Mouse (Mus musculus): ENCODE results near the gene Btbd19. TPM values are rescaled to one million over a fixed set of nuclear protein-coding genes. Genes with fewer than 3 reads are reported as not detected.

Btbd19 gene
- polyA plus RNA-seq, 2 experiments from 2014 or later = 22.7 to 24.1 TPM

DNA sequence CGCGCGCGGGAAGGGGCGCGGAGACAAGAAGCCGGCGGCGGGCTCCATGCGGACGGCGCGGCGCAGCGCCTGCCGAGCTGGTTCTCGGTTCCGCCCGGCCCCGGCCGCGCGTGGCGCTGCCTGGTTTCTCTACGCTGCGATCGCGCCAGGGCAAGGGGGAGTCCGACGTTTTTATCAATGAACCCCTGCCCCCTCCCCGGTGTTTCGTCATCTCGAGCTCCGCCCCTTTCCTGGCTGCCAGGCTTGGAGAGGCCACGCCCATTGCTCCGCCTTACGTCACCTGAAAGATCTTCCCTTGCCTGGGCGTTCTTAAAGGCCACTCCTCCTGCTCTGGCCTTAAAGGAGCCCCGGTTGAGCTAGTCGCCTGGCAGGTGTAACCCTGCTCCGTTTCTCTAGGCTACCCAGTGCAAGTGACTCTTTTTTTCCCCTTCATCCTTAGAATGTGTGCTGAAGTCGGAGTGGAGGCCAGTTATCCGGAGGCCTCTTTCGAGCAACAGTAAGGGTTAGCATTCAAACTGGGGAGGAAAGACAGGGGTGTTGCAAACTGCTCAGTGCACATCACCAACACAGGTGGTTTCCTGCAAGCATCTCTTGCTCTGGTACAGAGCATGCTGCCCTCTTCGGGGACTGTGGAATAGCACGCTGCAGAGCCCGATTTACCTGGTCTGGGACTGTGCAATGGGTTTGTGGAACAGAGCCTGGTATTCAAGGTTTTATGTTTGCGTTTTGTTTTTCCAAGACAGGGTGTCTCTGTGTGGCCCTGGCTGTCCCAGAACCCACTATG lies 8.5 kb upstream of the Btbd19 start, which contains the start of gene Plk3:
Plk3 (minus strand) TSS at position 147 of the 784 bp plus-strand sequence.
- ATAC-seq = peak; percentile 87

- no peak for ATAC-seq
Observed at GRCm38 (mm10) chr4:117133366-117133796, 7.9 kb upstream of the Btbd19 start.

GRCm38 (mm10) chr4:117132794-117133143 lies 7.2 kb upstream of the Btbd19 start:
- no peak for ATAC-seq

- no peak for ATAC-seq
Observed at GRCm38 (mm10) chr4:117131890-117132793, 6.6 kb upstream of the Btbd19 start.

DNA sequence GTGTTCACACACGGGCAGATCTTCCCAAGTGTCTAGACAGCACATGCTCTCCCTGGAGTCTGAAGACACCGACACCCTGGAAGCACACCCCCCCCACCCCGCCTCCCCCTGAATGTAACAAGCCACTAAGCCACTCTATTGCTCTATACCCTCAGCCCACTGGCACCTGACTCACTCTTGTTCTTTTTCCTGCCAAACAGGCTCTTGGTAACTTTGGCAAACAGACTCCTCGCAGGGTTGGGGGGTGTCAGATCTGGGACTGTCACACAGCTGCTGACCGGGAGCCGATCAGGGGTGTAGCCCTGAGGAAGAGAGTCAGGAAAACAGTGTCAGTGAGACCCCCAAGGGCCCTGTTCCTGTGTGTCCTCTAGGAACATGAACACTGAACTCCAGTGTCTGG lies 5.7 kb upstream of the Btbd19 start:
- ATAC-seq = no peak

DNA sequence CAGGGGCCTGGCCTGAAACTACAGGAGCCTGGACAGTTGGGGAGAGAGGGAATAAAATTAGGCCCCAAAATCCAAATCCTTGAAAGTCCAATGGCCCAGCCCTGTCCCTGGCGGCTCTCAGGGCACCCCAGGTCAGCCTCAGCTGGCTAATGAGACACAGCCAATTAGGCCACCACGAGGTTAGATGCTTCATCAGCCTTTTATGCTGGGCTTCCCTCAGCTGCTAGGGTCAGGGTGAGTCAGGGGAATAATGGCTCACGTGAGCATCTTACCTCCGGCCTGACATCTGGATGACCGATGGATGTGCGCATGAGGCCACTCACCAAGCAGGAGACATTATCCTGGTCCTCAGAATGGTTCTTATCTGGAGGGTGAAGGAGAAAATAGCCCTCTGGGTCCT lies 5.3 kb upstream of the Btbd19 start:
- no peak for ATAC-seq

DNA sequence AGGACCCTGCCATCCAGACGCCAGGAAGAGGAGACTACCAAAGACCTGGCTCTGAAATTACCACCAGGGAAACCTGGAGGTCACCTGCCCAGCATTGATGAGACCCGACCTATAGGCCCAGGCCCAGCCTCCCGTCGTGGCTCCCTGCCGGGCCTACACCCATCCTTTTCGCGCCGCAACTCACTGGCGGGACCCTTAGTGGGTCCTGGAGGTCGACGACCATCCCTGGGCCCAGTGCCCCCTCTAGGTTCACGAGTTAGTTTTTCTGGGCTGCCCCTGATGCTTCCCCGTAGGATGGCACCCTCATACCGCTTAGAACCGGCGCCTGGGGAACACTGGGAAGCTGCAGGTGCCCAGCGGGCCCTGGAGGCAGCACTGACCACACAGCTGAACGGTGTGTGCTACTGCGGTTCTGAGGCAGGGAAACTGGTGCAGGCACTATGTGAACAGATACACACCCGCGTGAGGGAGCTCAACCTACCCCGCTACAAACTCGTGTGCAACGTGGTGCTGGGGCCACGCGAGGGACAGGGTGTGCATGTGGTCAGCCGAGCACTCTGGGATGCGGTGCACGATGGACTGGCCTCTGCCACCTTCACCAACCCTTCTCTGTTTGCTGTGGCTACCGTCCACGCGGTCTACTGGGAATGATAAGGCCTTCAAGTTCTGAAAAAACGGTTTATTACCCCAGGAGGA lies 2.6 kb upstream of the Btbd19 start:
- ATAC-seq = no peak

GRCm38 (mm10) chr4:117126675-117127290 lies 1.3 kb upstream of the Btbd19 start, which contains the start of gene Tctex1d4:
Gene Tctex1d4 (plus strand): TSS chr4:117126794.
- no peak for ATAC-seq

GRCm38 (mm10) chr4:117125910-117126674 lies 567 bp upstream of the Btbd19 start:
- peak; percentile 58 for ATAC-seq

DNA sequence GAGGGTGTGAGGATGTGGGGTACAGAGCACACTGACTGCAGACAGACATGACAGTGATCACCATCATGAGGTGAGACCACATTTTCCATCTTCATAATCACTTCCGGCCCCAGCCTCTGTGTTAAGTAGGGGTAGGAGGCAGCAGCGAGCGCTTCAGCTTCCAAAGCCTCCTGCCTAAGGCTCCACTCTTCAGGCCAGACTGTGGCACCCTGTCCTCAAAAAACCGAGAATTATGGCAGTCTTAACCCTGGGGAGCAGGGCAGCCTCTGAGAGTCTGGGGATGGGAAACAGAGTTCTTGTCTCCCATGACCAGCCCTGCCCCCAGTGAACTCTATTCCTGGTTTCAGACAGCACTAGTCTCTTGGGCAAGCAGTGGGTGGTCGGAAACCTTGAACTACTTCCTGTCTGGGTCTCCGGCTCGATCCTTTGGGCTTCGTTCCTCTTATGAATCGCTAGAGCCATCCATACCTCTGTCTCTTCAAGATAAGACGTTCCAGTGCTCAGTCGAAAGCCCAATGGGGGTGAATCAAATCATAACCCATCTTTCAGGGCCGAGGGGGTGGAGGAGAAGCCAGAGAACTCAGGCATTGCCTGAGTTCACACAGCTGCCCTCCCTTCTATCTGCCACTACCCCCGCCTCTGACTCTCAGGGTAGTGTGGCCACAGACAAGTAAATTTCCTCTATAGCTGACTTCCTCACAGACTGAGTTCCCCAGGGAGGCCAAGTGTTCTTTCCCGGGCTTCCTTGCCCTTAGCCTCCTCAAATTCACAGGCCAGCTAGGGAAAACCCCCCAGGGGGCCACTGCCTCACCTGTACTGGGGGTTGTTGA lies 792 bp downstream of the Btbd19 start:
- peak; percentile 70 for ATAC-seq

- ATAC-seq = no peak
Observed at GRCm38 (mm10) chr4:117124218-117124517, 1.4 kb downstream of the Btbd19 start.

DNA sequence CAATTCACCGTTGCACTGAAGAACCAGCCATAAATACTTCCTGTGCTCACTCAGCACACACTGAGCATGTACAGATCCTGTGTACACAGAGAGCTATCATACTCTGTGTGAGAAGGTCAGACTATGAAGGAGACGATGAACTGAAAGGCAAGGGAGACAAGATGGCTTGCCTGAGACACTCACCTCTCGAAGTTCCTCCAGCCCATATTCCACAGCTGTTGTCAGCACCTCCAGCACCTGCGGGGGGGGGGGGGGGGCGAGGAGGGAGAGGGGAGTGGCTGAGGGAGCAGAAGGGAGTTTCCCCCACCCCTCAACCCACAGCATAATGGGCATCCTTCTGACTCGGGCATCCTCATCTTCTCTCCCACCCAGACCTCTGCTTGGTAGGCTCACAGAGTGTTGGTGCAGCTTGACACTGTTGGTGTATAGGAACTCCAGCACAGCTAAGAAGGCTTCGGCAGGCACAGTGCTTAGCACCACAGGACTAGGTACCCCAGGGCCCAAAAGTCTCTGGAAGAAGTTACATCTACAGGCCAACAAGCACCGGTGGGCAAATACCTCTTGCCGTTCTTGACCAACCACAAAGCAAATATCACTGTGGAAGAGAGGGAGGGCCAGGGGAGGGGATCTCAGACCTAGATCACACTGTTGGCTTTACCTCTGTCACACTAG lies 1.8 kb downstream of the Btbd19 start:
- no peak for ATAC-seq

DNA sequence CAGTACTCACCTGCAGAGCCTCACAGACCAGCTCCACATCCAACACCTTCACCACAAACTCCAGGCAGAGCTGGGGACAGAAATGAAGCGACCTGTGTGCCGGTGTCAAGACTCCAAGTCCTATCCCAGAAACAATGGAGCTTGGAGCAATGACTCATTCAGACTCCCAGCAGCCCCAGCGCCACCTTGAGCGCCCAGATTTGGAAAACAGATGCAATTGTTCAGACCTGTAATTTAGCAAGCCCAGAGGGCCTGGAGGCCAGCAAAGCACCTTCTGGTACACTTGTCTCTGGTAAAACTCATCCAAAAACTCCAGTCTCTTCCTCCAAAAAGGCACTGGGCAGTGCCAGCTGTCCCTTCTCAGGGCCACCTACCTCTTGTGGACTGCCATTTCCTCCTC lies 3.3 kb downstream of the Btbd19 start:
- ATAC-seq = no peak

DNA sequence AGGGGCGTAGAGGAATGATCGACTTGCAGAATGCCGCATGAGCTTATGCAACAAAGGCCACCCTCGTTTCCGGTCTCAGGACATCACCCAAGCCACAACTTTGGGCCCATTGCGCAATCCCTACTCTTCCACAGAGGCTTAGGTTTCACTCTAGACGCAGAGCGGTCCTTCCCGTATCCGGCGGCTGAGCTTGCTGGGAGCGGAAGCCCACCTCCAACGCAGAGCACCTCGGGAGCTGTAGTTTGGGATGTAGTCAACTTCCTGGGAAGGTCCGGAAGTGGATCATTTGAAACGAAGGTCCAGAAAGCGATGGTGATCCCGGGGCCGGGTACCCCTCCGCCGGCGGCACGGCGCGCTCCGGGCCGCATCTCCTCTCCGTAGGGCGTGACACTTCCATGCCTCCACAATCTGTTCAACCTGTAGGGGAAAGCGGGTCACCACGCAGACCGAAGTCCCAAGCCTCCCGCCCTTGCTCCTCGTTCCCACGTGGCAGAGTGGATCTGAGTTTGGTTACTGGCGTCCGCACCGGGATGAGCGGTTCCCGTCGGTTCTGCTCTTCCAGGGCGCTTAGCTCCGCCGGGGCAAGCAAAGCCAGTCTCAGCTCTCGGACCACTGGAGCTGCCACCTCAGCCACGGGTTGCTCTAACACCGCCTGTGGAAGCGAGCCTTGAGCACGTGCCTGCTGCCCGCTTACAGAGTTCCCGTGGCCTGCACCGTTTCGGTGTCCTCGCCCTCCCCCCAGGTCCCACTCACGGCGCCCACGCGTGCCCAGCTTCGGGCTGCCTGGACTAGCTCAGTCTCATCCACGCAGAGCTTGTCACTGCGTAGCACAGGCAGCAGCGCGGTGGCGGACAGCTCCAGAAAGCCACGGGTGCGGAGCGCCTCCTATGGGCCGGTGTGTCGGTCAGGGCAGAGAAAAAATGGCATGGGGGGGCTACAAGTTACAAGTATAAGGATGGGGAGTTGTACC lies 4.8 kb downstream of the Btbd19 start:
- ATAC-seq = peak; percentile 47

DNA sequence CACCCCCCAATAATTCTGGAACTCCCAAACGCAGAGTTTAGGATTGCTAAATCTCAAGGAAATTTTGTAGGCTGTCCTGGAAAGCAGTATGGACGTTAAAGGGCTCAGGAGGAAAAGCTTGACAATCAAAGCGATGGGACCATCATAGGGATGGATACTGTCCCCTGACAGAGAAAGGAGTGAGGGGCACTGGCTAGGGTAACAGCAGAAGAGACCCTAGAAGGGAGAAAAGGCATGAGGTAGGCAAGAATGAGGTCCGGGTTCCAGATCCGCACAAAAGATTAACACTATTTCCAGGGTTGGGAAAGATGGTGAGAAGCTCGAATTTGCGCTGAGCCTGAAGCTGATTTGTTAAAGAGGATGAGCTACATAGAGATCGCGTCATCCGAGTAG lies 5.5 kb downstream of the Btbd19 start:
- ATAC-seq = no peak

- no peak for ATAC-seq
Observed at GRCm38 (mm10) chr4:117119636-117120035, 5.9 kb downstream of the Btbd19 start.

DNA sequence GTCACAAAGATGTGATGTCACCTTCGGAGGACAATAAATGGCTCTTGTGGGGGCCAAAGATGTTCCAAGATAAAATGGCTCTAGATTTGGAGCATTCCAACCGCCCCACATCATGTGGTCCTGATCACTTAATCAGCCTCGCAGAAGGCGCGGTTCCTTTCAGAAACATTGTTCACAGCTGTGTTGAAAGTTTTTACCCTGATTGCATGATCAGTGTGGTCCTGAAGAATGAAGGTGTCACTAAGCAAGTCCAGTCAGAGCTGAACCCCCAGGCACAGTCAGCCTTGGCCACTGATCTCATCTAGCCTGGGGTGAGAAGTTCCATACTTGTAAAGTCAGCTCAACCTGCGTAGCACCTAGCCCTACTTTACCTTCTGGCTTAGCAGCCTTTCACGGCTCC lies 7.6 kb downstream of the Btbd19 start:
- ATAC-seq = no peak

DNA sequence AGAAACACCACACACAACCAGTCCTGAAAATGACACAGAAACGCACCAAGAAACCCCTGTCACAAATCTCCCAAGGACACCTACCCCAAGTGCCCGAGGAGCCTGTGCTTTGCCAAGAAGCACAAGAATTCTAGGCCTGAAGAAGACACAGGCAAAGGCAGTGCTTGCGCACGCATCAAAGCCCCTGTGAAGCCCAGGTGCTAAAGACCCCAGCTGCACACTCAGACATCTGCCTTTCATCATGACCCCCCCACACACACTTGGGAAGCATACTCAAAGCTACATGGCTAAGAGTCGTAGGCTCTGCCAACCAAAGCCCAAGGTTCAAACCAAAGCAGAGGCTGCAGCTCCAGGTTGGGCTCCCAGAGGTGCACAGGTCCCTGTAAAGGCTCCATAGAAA lies 9.9 kb downstream of the Btbd19 start:
- ATAC-seq = no peak

DNA sequence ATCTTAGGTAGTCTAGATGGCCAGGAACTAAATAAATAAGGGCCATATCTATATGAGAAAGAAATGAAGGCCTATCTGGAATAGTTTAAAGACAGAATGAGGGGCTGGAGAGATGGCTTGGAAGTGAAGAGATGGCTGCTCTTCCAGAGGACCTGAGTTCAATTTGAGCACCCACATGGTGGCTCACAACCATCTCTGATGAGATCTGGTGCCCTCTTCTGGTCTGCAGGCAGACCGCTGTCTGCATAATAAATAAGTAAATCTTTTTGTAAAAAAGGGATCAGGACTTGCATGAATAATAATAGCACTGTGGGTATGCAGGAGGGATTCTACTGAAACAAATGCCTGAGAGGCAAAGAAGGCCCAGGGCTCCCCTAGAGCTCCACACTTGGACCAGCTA lies 12.3 kb downstream of the Btbd19 start:
- ATAC-seq = no peak

Data from activated CD4-positive, CD25-positive, alpha-beta regulatory T cell, adult 4 months (primary cell).